Mouse (Mus musculus) embryonic fibroblast, embryonic 13.5 days (primary cell): ENCODE results near the gene Nfib. TPM values are rescaled to one million over a fixed set of nuclear protein-coding genes. Genes with fewer than 3 reads are reported as not detected.

ENCODE experiments used
- H3K27ac ChIP-seq: 2 replicates; pipeline ENCODE4 v1.5.1; 2012; ENCODE audit warnings: low read length, control low read depth, inconsistent platforms; ENCODE audit not compliant: insufficient read depth
- H3K4me1 ChIP-seq: 2 replicates; pipeline ENCODE4 v1.6.1; 2011; ENCODE audit warnings: low read length; ENCODE audit not compliant: control insufficient read depth, insufficient read depth
- H3K4me3 ChIP-seq: 2 replicates; pipeline ENCODE4 v1.5.1; 2011; ENCODE audit warnings: mild to moderate bottlenecking, control low read depth, low read length; ENCODE audit not compliant: insufficient read depth
- CTCF ChIP-seq: IDR thresholded peaks from 2 replicates; pipeline ENCODE4 v1.5.1; 2011; ENCODE audit warnings: mild to moderate bottlenecking, control low read depth, low read length, moderate library complexity, borderline replicate concordance; ENCODE audit not compliant: insufficient read depth
- POLR2A ChIP-seq: IDR thresholded peaks from 2 replicates; pipeline ENCODE4 v1.6.1; 2011; ENCODE audit warnings: low read depth, mild to moderate bottlenecking, control low read depth, low read length, moderate library complexity
- polyA plus RNA-seq: library from polyadenylated mRNA; stranded (reverse); fragments of >200 nt; gene quantifications from 2 replicates; pipeline ENCODE4 v1.2.4, GENCODE M21; 2011; ENCODE audit warnings: low read depth; ENCODE audit not compliant: missing spikeins, insufficient read length

Nfib gene
- polyA plus RNA-seq, 1 experiment: 69.5 TPM

- H3K27ac ChIP-seq: no peak overlapping the region
- H3K4me1 ChIP-seq: no peaks in the 10 kb centered on the region
Observed at GRCm38 (mm10) chr4:82709666-82710065, 4.1 kb upstream of the Nfib start.

GRCm38 (mm10) chr4:82706012-82706411, 462 bp upstream of the Nfib start:
- no peak overlapping the region for H3K4me3 ChIP-seq
- H3K27ac ChIP-seq: no peak overlapping the region
- TF ChIP-seq CTCF: no peak
- TF ChIP-seq POLR2A: no peak
- no peaks in the 10 kb centered on the region for H3K4me1 ChIP-seq

More at GRCm38 (mm10) chr4:82709666-82710065, 4.1 kb upstream of the Nfib start:
- no peak for TF ChIP-seq CTCF
- TF ChIP-seq POLR2A: no peak
- H3K4me3 ChIP-seq: no peak overlapping the region

GRCm38 (mm10) chr4:82704079-82704830, 1.3 kb downstream of the Nfib start:
- TF ChIP-seq POLR2A: no peak
- no peak for TF ChIP-seq CTCF
- H3K4me3 ChIP-seq: no peak overlapping the region
- H3K4me1 ChIP-seq: no peaks in the 10 kb centered on the region
- no peak overlapping the region for H3K27ac ChIP-seq

- no peaks in the 10 kb centered on the region for H3K4me1 ChIP-seq
- H3K4me3 ChIP-seq: no peak overlapping the region
- no peak for TF ChIP-seq POLR2A
- TF ChIP-seq CTCF: no peak
- H3K27ac ChIP-seq: no peak overlapping the region
Observed at GRCm38 (mm10) chr4:82702808-82703207, 2.7 kb downstream of the Nfib start.

- no peak overlapping the region for H3K4me3 ChIP-seq
- no peak for TF ChIP-seq POLR2A
- no peaks in the 10 kb centered on the region for H3K4me1 ChIP-seq
- no peak overlapping the region for H3K27ac ChIP-seq
Observed at GRCm38 (mm10) chr4:82699504-82699903, 6.0 kb downstream of the Nfib start.

GRCm38 (mm10) chr4:82698616-82699015, 6.9 kb downstream of the Nfib start:
- Histone ChIP-seq H3K4me1 (no peaks in the 10 kb centered on the region), H3K4me3 (no peak overlapping the region), H3K27ac (no peak overlapping the region)
- TF ChIP-seq CTCF: no peak
- TF ChIP-seq POLR2A: no peak

- TF ChIP-seq POLR2A (no peak), CTCF (no peak)
- H3K4me1 ChIP-seq: no peaks in the 10 kb centered on the region
- no peak overlapping the region for H3K27ac ChIP-seq
- no peak overlapping the region for H3K4me3 ChIP-seq
Observed at GRCm38 (mm10) chr4:82697151-82697550, 8.4 kb downstream of the Nfib start.

GRCm38 (mm10) chr4:82695760-82696501, 9.6 kb downstream of the Nfib start:
- Histone ChIP-seq H3K4me3 (no peak overlapping the region), H3K27ac (no peak overlapping the region), H3K4me1 (peaks cover 5% of the 10 kb centered on the region; the same call in 1 of the 2 replicates)
- TF ChIP-seq POLR2A: no peak
- no peak for TF ChIP-seq CTCF

- TF ChIP-seq CTCF: no peak
- TF ChIP-seq POLR2A: no peak
- Histone ChIP-seq H3K4me1 (peaks cover 5% of the 10 kb centered on the region; the same call in 1 of the 2 replicates), H3K4me3 (no peak overlapping the region), H3K27ac (no peak overlapping the region)
Observed at GRCm38 (mm10) chr4:82692009-82692326, 13.6 kb downstream of the Nfib start.
